Mouse (Mus musculus): ENCODE results near the gene Cluh. TPM values are rescaled to one million over a fixed set of nuclear protein-coding genes. Genes with fewer than 3 reads are reported as not detected.

Gene Cluh
- polyA plus RNA-seq (2012; rRNA removed) = 115 and 119 TPM in 2 replicates

DNA sequence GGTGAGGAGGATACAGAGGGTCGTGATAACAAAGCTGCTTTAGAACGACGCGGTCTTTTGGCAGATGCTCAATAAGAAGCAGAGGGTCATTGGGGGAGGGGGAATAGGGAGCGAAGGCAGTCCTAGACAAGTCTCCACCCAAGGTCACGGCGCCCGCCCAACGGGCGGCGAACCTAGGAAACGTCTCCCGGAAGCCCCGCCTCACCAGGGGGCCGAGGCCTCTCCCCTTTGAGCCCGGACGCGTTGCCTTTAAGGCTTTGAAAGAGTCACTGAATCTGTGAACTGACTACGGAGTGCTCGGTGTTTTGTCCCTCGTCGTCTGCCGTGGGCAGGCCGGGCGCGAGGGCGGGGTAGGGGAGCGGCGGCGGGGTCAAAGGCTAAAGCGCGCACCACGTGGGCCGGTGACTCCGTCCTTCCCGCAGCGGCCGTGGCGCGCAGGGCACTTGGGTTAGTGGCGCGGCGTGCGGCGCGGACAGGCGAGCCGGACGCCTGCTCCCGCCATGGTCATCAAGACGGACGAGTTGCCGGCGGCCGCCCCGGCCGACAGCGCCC is at the start of gene Cluh:
TSS of gene Cluh (plus strand) at position 401 of the 552 bp plus-strand sequence.
- TF ChIP-seq CTCF (conservative IDR thresholded peaks at IDR 0.05; ENCODE audit: insufficient read depth, insufficient read length, low read depth, low read length) = no peak
- TF ChIP-seq POLR2A (IDR thresholded peaks at IDR 0.05; ENCODE audit: low read depth, low read length) = peak; percentile 37
- H3K4me1 ChIP-seq (ENCODE audit: control insufficient read depth, insufficient read depth, low read length) = peaks cover 34% of the 10 kb centered on the region
- H3K27ac ChIP-seq (ENCODE audit: insufficient read depth, low read depth, low read length) = peak within 1 kb of the TSS; percentile 97
- peak within 1 kb of the TSS; percentile 95 for H3K4me3 ChIP-seq (ENCODE audit: insufficient read depth, low read depth, low read length)
- H3K36me3 ChIP-seq (ENCODE audit: control insufficient read depth, insufficient read depth, low read length) = no peaks in the 10 kb centered on the region
- peak; percentile 99 for DNase-seq
- H3K27me3 ChIP-seq (replicated peaks; ENCODE audit: control insufficient read depth, insufficient read depth, low read length) = no peaks in the 10 kb centered on the region
- under 1% methylated on average over 58 of the region's 58 CpGs for whole genome bisulfite sequencing

GRCm38 (mm10) chr11:74602286-74602685 is 47.0 kb upstream of the Cluh start:
- no peaks in the 10 kb centered on the region for H3K4me1 ChIP-seq (ENCODE audit: control insufficient read depth, insufficient read depth, low read length)
- no peaks in the 10 kb centered on the region for H3K27me3 ChIP-seq (replicated peaks; ENCODE audit: control insufficient read depth, insufficient read depth, low read length)
- whole genome bisulfite sequencing = 57% methylated on average over 1 of the region's 1 CpGs
- H3K36me3 ChIP-seq (ENCODE audit: control insufficient read depth, insufficient read depth, low read length) = no peaks in the 10 kb centered on the region
- no peak for TF ChIP-seq CTCF (conservative IDR thresholded peaks at IDR 0.05; ENCODE audit: insufficient read depth, insufficient read length, low read depth, low read length)
- TF ChIP-seq POLR2A (IDR thresholded peaks at IDR 0.05; ENCODE audit: low read depth, low read length) = no peak
- no peak overlapping the region for H3K4me3 ChIP-seq (ENCODE audit: insufficient read depth, low read depth, low read length)
- no peak overlapping the region for H3K27ac ChIP-seq (ENCODE audit: insufficient read depth, low read depth, low read length)
- no peak for DNase-seq

- Histone ChIP-seq H3K27me3 (replicated peaks; ENCODE audit: control insufficient read depth, insufficient read depth, low read length) (peaks cover 2% of the 10 kb centered on the region), H3K4me3 (ENCODE audit: insufficient read depth, low read depth, low read length) (no peak overlapping the region), H3K4me1 (ENCODE audit: control insufficient read depth, insufficient read depth, low read length) (no peaks in the 10 kb centered on the region), H3K27ac (ENCODE audit: insufficient read depth, low read depth, low read length) (no peak overlapping the region), H3K36me3 (ENCODE audit: control insufficient read depth, insufficient read depth, low read length) (no peaks in the 10 kb centered on the region)
- no peak for DNase-seq
- no peak for TF ChIP-seq POLR2A (IDR thresholded peaks at IDR 0.05; ENCODE audit: low read depth, low read length)
- TF ChIP-seq CTCF (conservative IDR thresholded peaks at IDR 0.05; ENCODE audit: insufficient read depth, insufficient read length, low read depth, low read length) = no peak
- WGBS = 27% methylated on average over 5 of the region's 5 CpGs
These were observed 39.2 kb upstream of the Cluh start for GRCm38 (mm10) chr11:74610068-74610467.

DNA sequence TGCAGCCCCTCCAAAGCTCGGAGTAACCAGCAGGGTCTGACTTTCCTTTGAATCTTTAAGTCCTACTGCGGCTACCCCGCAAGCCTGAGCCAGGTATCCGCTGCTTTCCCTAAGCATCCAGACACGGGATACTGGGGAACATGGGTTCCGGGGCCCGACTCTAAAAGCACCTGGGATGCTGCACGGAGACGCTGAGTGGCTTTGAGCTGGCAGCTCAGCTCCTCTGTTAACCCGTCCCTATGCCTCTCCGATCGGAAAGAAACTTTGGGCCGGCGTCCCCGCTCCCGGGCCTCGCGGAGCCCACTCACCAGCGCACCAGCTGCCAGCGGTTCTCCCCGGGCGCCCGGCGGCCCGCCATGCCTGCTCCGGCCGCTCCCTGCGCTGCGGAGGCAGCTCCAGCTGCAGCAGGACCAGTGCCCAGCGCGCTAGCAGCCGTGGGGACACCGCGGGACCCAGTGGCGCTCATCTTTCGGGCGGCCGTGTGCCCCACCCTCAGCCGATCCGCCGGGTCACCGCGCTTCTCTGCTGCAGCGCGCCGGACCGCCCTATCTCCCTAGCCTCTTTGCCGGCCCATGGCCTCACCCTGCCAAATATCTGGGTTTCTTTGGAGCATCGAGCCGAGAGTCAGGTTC is 38.6 kb upstream of the Cluh start, which contains the start of gene Rap1gap2:
TSS of gene Rap1gap2 (minus strand) at position 371 of the 632 bp plus-strand sequence.
- H3K4me1 ChIP-seq (ENCODE audit: control insufficient read depth, insufficient read depth, low read length) = no peaks in the 10 kb centered on the region
- peak within 1 kb of the TSS; percentile 29; the same call in 1 of the 2 replicates for H3K4me3 ChIP-seq (ENCODE audit: insufficient read depth, low read depth, low read length)
- no peak for DNase-seq
- 2% methylated on average over 50 of the region's 50 CpGs for WGBS
- no peak within 1 kb of the TSS for H3K27ac ChIP-seq (ENCODE audit: insufficient read depth, low read depth, low read length)
- H3K36me3 ChIP-seq (ENCODE audit: control insufficient read depth, insufficient read depth, low read length) = no peaks in the 10 kb centered on the region
- TF ChIP-seq CTCF (conservative IDR thresholded peaks at IDR 0.05; ENCODE audit: insufficient read depth, insufficient read length, low read depth, low read length) (no peak), POLR2A (IDR thresholded peaks at IDR 0.05; ENCODE audit: low read depth, low read length) (no peak)
- peaks cover 2% of the 10 kb centered on the region for H3K27me3 ChIP-seq (replicated peaks; ENCODE audit: control insufficient read depth, insufficient read depth, low read length)

DNA sequence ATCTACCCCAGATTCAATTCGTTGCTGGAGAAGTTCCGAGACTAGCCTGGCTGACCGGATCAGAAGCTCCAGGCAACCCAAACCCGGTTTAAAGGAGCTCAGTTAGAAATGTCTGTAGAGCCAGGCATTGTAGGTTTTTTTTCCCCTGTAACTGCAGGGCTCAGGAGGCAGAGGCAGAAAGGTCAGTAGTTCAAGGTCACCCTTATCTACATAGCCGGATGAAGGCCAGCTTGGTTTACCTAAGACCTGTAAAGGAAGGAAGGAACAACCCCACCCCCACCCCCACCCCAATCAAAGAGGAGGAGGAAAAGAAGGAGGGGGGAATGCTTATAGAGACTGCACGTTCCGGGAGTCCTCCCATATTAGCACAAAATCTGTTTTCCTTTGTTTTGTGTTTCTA is 37.9 kb upstream of the Cluh start:
- no peak for DNase-seq
- Histone ChIP-seq H3K27ac (ENCODE audit: insufficient read depth, low read depth, low read length) (no peak overlapping the region), H3K27me3 (replicated peaks; ENCODE audit: control insufficient read depth, insufficient read depth, low read length) (peaks cover 2% of the 10 kb centered on the region), H3K4me1 (ENCODE audit: control insufficient read depth, insufficient read depth, low read length) (no peaks in the 10 kb centered on the region), H3K36me3 (ENCODE audit: control insufficient read depth, insufficient read depth, low read length) (no peaks in the 10 kb centered on the region), H3K4me3 (ENCODE audit: insufficient read depth, low read depth, low read length) (no peak overlapping the region)
- TF ChIP-seq CTCF (conservative IDR thresholded peaks at IDR 0.05; ENCODE audit: insufficient read depth, insufficient read length, low read depth, low read length) (no peak), POLR2A (IDR thresholded peaks at IDR 0.05; ENCODE audit: low read depth, low read length) (no peak)
- WGBS = 10% methylated on average over 7 of the region's 7 CpGs

DNA sequence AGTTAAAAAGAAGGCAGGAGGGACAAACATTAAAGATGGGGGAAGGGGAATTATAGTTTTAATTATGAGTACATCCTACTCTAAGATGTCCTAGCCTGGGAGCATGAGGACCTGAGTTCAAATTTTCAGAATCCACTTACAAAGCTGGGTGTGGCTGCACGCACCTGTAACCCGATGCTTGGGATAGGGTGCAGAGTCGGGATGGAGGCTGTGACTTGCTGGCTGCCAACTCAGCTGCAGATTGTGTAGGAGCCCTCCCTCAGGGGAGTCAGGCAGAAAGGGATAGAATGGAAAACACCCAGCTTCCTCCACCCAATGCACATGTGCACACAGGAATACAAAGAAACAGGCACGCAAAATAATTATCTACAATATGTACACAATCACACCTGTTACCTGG is 35.9 kb upstream of the Cluh start:
- peaks cover 2% of the 10 kb centered on the region for H3K27me3 ChIP-seq (replicated peaks; ENCODE audit: control insufficient read depth, insufficient read depth, low read length)
- TF ChIP-seq POLR2A (IDR thresholded peaks at IDR 0.05; ENCODE audit: low read depth, low read length) (no peak), CTCF (conservative IDR thresholded peaks at IDR 0.05; ENCODE audit: insufficient read depth, insufficient read length, low read depth, low read length) (no peak)
- 63% methylated on average over 4 of the region's 4 CpGs for WGBS
- H3K4me1 ChIP-seq (ENCODE audit: control insufficient read depth, insufficient read depth, low read length) = no peaks in the 10 kb centered on the region
- no peak overlapping the region for H3K27ac ChIP-seq (ENCODE audit: insufficient read depth, low read depth, low read length)
- no peaks in the 10 kb centered on the region for H3K36me3 ChIP-seq (ENCODE audit: control insufficient read depth, insufficient read depth, low read length)
- H3K4me3 ChIP-seq (ENCODE audit: insufficient read depth, low read depth, low read length) = no peak overlapping the region
- no peak for DNase-seq

DNA sequence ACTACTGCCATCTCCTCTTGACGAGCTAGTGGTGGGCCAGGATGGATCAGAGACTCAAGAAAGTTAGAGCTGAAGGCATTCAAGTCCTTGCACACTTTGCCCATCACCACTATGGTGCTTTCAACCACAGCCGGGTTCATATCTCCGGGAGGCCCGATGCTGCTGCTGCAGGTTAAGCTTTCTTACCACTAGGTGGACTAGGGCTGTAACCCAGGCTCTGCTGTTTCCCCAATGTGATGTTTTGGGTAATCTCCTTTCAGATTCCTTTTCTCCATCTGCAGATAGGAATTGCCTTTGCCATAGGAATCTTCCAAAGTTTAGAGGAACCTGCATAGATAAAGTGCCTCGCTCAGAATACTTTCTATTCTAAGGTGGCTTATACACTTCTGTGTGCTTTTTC is 33.7 kb upstream of the Cluh start:
- H3K4me1 ChIP-seq (ENCODE audit: control insufficient read depth, insufficient read depth, low read length) = no peaks in the 10 kb centered on the region
- TF ChIP-seq CTCF (conservative IDR thresholded peaks at IDR 0.05; ENCODE audit: insufficient read depth, insufficient read length, low read depth, low read length) = no peak
- TF ChIP-seq POLR2A (IDR thresholded peaks at IDR 0.05; ENCODE audit: low read depth, low read length) = no peak
- no peak overlapping the region for H3K27ac ChIP-seq (ENCODE audit: insufficient read depth, low read depth, low read length)
- H3K4me3 ChIP-seq (ENCODE audit: insufficient read depth, low read depth, low read length) = no peak overlapping the region
- 55% methylated on average over 5 of the region's 5 CpGs for WGBS
- DNase-seq = no peak
- peaks cover 2% of the 10 kb centered on the region for H3K27me3 ChIP-seq (replicated peaks; ENCODE audit: control insufficient read depth, insufficient read depth, low read length)
- no peaks in the 10 kb centered on the region for H3K36me3 ChIP-seq (ENCODE audit: control insufficient read depth, insufficient read depth, low read length)

Data from kidney, adult 2 months (tissue).